Mouse (Mus musculus) left cerebral cortex, postnatal 36 days (tissue): ENCODE measurements around the gene Sgsm1. TPM values are rescaled to one million over a fixed set of nuclear protein-coding genes. Genes with fewer than 3 reads are reported as not detected.
A peak's percentile ranks its signal among the peaks of the same experiment; 100 is the strongest.

Source experiments
- DNase-seq, 2 experiments: peaks; one replicate each; pipeline ENCODE4 v3.0.0; 2021 to 2022; ENCODE audit warnings: low spot score in 2 of 2, mixed read lengths in 1 of 2
- intact Hi-C: fragments of 180-260 bp; cut with DNase I; formaldehyde crosslinking; loops from one replicate; pipeline ENCODE4 v1.15.1; 2025
- total RNA-seq, 2 experiments: library from RNA; stranded (reverse); gene quantifications; 2 replicates each; pipeline ENCODE4 v1.2.3; 2021

Sgsm1 gene
- total RNA-seq, 2 experiments from 2014 or later = 124 to 169 TPM

GRCm38 (mm10) chr5:113221147-113221865 is 89.3 kb downstream of the Sgsm1 start, which contains the start of gene 2900026A02Rik:
Gene 2900026A02Rik, minus strand, starts transcription at chr5:113221236.
- intact Hi-C loops = loop anchor here (1.0 to 2.0 kb wide), 2 partner anchors 41 to 45 kb away; no protein-coding TSS in a partner anchor
- peak; percentile 72 to 73 for DNase-seq

- DNase-seq = no peak
- intact Hi-C loops = loop anchor here (1.0 to 2.0 kb wide), 2 partner anchors 40 to 44 kb away; no protein-coding TSS in a partner anchor
These were observed 90.0 kb downstream of the Sgsm1 start for GRCm38 (mm10) chr5:113220383-113221146.

- DNase-seq = no peak
- intact Hi-C loops = loop anchor here (2.0 kb wide), 1 partner anchor 43 kb away; no protein-coding TSS in a partner anchor
These were observed 90.7 kb downstream of the Sgsm1 start for GRCm38 (mm10) chr5:113219876-113220275.

GRCm38 (mm10) chr5:113219450-113219849 is 91.1 kb downstream of the Sgsm1 start:
- intact Hi-C loops = no loop called here
- DNase-seq = no peak

- intact Hi-C loops = no loop called here
These were observed 91.9 kb downstream of the Sgsm1 start for GRCm38 (mm10) chr5:113218617-113219235.

GRCm38 (mm10) chr5:113217076-113217475 is 93.5 kb downstream of the Sgsm1 start:
- no peak for DNase-seq
- intact Hi-C loops = no loop called here

More at GRCm38 (mm10) chr5:113218617-113219235, 91.9 kb downstream of the Sgsm1 start:
- no peak for DNase-seq

GRCm38 (mm10) chr5:113216328-113216960 is 94.1 kb downstream of the Sgsm1 start:
- no peak for DNase-seq
- intact Hi-C loops = no loop called here

- intact Hi-C loops = no loop called here
- DNase-seq = peak in 1 of 2 experiments; percentile 51
These were observed 95.0 kb downstream of the Sgsm1 start for GRCm38 (mm10) chr5:113215610-113216011.

- intact Hi-C loops = no loop called here
- no peak for DNase-seq
These were observed 96.1 kb downstream of the Sgsm1 start for GRCm38 (mm10) chr5:113214455-113214854.

- intact Hi-C loops = no loop called here
- DNase-seq = no peak
These were observed 96.5 kb downstream of the Sgsm1 start for GRCm38 (mm10) chr5:113214041-113214440.

GRCm38 (mm10) chr5:113212156-113212835 is 98.3 kb downstream of the Sgsm1 start:
- DNase-seq = no peak
- intact Hi-C loops = no loop called here

GRCm38 (mm10) chr5:113210314-113210713 is 100.3 kb downstream of the Sgsm1 start:
- DNase-seq = no peak
- intact Hi-C loops = no loop called here

GRCm38 (mm10) chr5:113209898-113210297 is 100.7 kb downstream of the Sgsm1 start:
- intact Hi-C loops = no loop called here
- DNase-seq = no peak

- intact Hi-C loops = no loop called here
These were observed 101.2 kb downstream of the Sgsm1 start for GRCm38 (mm10) chr5:113209401-113209750.

GRCm38 (mm10) chr5:113208622-113209400 is 101.8 kb downstream of the Sgsm1 start:
- DNase-seq = no peak
- intact Hi-C loops = no loop called here

More at GRCm38 (mm10) chr5:113209401-113209750, 101.2 kb downstream of the Sgsm1 start:
- no peak for DNase-seq

- intact Hi-C loops = no loop called here
These were observed 102.5 kb downstream of the Sgsm1 start for GRCm38 (mm10) chr5:113208048-113208447.

GRCm38 (mm10) chr5:113206670-113207352 is 103.8 kb downstream of the Sgsm1 start:
- no peak for DNase-seq
- intact Hi-C loops = no loop called here

More at GRCm38 (mm10) chr5:113208048-113208447, 102.5 kb downstream of the Sgsm1 start:
- DNase-seq = no peak

- no peak for DNase-seq
- intact Hi-C loops = no loop called here
These were observed 106.4 kb downstream of the Sgsm1 start for GRCm38 (mm10) chr5:113204193-113204592.
